Mouse (Mus musculus): ENCODE results near the gene Acp4. TPM values are rescaled to one million over a fixed set of nuclear protein-coding genes. Genes with fewer than 3 reads are reported as not detected.

The Acp4 gene
- total and polyA plus RNA-seq, 3 experiments = 0.57 TPM; not detected in 2

DNA sequence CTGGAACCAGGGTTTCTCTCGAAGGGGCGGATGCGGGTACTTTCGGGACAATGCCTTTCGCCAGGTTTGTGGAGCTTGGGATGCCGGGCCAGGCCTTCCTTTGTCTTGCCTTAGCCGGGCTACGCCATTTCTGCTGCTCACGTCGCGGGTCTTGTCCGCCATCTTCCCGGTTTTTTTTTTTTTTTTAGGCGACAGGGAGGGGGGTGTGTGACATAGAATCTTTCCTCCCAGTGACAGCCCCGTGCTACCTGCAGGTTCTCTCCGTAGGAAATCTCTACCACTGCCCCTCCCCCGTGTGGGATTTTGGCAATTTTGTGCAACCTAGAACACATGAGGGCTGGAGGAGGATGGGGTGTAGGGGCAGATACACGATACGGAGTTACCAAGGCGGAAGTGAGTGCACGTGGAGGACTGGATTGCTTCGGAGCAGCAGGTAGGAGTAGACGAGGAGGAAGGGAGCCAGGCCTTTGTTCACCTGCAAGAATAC is 10.2 kb downstream of the Acp4 start:
- dilution Hi-C loops (cut with MboI; ENCODE audit: extremely low pct_ligation_motif_present, extremely low pct_unique_long_range_greater_than_20kb, low sequenced_read_pairs) = no loop called here
- Histone ChIP-seq H3K27ac (ENCODE audit: insufficient read depth, low read depth) (peak overlapping the region; percentile 43), H3K9ac (ENCODE audit: insufficient read depth, low read depth) (peak overlapping the region; percentile 79), H3K27me3 (replicated peaks) (no peaks in the 10 kb centered on the region), H3K4me2 (ENCODE audit: insufficient read depth, low read depth, poor library complexity, severe bottlenecking) (peak overlapping the region; percentile 79), H3K4me1 (ENCODE audit: control insufficient read depth in 1 of 2, insufficient read depth in 2 of 2) (peaks cover 8 to 46% of the 10 kb centered on the region in 2 experiments), H3K36me3 (replicated peaks in 1 of 2; ENCODE audit: control insufficient read depth in 1 of 2, insufficient read depth in 1 of 2, low read length in 1 of 2) (peaks cover 26 to 34% of the 10 kb centered on the region in 2 experiments), H3K9me3 (replicated peaks; ENCODE audit: low read length) (no peaks in the 10 kb centered on the region), H3K79me2 (replicated peaks; ENCODE audit: control insufficient read depth, extremely low read depth, insufficient read depth, poor library complexity, severe bottlenecking) (peaks cover 18% of the 10 kb centered on the region), H3K4me3 (replicated peaks in 1 of 3; ENCODE audit: low read depth in 2 of 3, low read length in 2 of 3, poor library complexity in 1 of 3) (peak overlapping the region; percentile 66 to 99 (median 91))
- DNase-seq (ENCODE audit: extremely low read depth) = peak; percentile 60
- TF ChIP-seq SIN3A (IDR thresholded peaks at IDR 0.05; ENCODE audit: low read length) = peak; percentile 9; the same call in 1 of the 2 replicates
- TF ChIP-seq CHD1 (IDR thresholded peaks at IDR 0.05; ENCODE audit: low read depth, low read length) = no peak
- TF ChIP-seq ELF1 (IDR thresholded peaks at IDR 0.05; ENCODE audit: low read depth, low read length) = peak; percentile 58; the same call in 1 of the 2 replicates
- TF ChIP-seq IRF4 (IDR thresholded peaks at IDR 0.05; ENCODE audit: low read depth, low read length) = no peak
- no peak for TF ChIP-seq RCOR1 (conservative IDR thresholded peaks at IDR 0.05; ENCODE audit: low read depth, low read length)
- TF ChIP-seq RAD21 (IDR thresholded peaks at IDR 0.05; ENCODE audit: low read depth, low read length) = no peak
- TF ChIP-seq UBTF (IDR thresholded peaks at IDR 0.05; ENCODE audit: low read depth, low read length) = no peak
- TF ChIP-seq NRF1 (IDR thresholded peaks at IDR 0.05; ENCODE audit: low read depth, low read length) = no peak
- no peak for TF ChIP-seq TCF12 (IDR thresholded peaks at IDR 0.05; ENCODE audit: low read depth, low read length)
- no peak for TF ChIP-seq NELFE (IDR thresholded peaks at IDR 0.05; ENCODE audit: low read depth, low read length)
- TF ChIP-seq BHLHE40 (IDR thresholded peaks at IDR 0.05; ENCODE audit: low read depth, low read length) = no peak
- TF ChIP-seq MAX (IDR thresholded peaks at IDR 0.05; ENCODE audit: low read length) = peak; percentile 82
- TF ChIP-seq PAX5 (IDR thresholded peaks at IDR 0.05; ENCODE audit: low read length) = no peak
- TF ChIP-seq MYC (IDR thresholded peaks at IDR 0.05; ENCODE audit: low read depth, low read length) = peak; percentile 94
- TF ChIP-seq ETS1 (conservative IDR thresholded peaks at IDR 0.05; ENCODE audit: low read depth, low read length) = no peak
- no peak for TF ChIP-seq ZKSCAN1 (IDR thresholded peaks at IDR 0.05; ENCODE audit: borderline replicate concordance, low read depth, low read length)
- TF ChIP-seq CHD2 (IDR thresholded peaks at IDR 0.05; ENCODE audit: low read length) = no peak
- TF ChIP-seq ZC3H11A (IDR thresholded peaks at IDR 0.05; ENCODE audit: low read depth, low read length) = no peak
- no peak for TF ChIP-seq EP300 (IDR thresholded peaks at IDR 0.05; ENCODE audit: low read length)
- no peak for TF ChIP-seq MEF2A (IDR thresholded peaks at IDR 0.05; ENCODE audit: borderline replicate concordance, low read depth, low read length)
- TF ChIP-seq SMC3 (IDR thresholded peaks at IDR 0.05; ENCODE audit: low read depth, low read length) = no peak
- no peak for TF ChIP-seq USF2 (conservative IDR thresholded peaks at IDR 0.05; ENCODE audit: low read depth, low read length)
- TF ChIP-seq HCFC1 (IDR thresholded peaks at IDR 0.05; ENCODE audit: low read depth, low read length) = no peak
- no peak for TF ChIP-seq KAT2A (IDR thresholded peaks at IDR 0.05; ENCODE audit: insufficient replicate concordance, low read length)
- no peak for TF ChIP-seq POLR2AphosphoS2 (IDR thresholded peaks at IDR 0.05; ENCODE audit: low read depth, low read length)
- TF ChIP-seq JUN (IDR thresholded peaks at IDR 0.05; ENCODE audit: insufficient read depth, low read depth, low read length) = no peak
- TF ChIP-seq MXI1 (IDR thresholded peaks at IDR 0.05; ENCODE audit: low read depth, low read length) = peak; percentile 83; the same call in 1 of the 2 replicates
- TF ChIP-seq ZNF384 (IDR thresholded peaks at IDR 0.05; ENCODE audit: low read depth, low read length) = peak; percentile 91
- no peak for TF ChIP-seq MAZ (IDR thresholded peaks at IDR 0.05; ENCODE audit: low read depth, low read length)
- no peak for TF ChIP-seq ZMIZ1 (IDR thresholded peaks at IDR 0.05; ENCODE audit: low read depth, low read length)
- TF ChIP-seq USF1 (IDR thresholded peaks at IDR 0.05; ENCODE audit: low read depth, low read length) = no peak
- in situ Hi-C loops (cut with MboI; ENCODE audit: low pct_ligation_motif_present, low pct_unique_long_range_greater_than_20kb, low sequenced_read_pairs) = no loop called here
